Mouse (Mus musculus) thymus, postnatal 0 days (tissue): ENCODE results near the gene Stac3. TPM values are rescaled to one million over a fixed set of nuclear protein-coding genes. Genes with fewer than 3 reads are reported as not detected.

Experiments used
- DNase-seq: peaks from one replicate; pipeline ENCODE4 v3.0.0-alpha.2; 2015; ENCODE audit warnings: low spot score
- polyA plus RNA-seq: library from polyadenylated mRNA; unstranded; fragments of >200 nt; fragmentation: Nextera tagmentation; extraction: Ambion mirVana; gene quantifications from 2 replicates; pipeline ENCODE4 v1.2.1, GENCODE M21; 2015

Stac3 gene
- polyA plus RNA-seq, result 0.30 and 0.73 TPM in 2 replicates

DNA sequence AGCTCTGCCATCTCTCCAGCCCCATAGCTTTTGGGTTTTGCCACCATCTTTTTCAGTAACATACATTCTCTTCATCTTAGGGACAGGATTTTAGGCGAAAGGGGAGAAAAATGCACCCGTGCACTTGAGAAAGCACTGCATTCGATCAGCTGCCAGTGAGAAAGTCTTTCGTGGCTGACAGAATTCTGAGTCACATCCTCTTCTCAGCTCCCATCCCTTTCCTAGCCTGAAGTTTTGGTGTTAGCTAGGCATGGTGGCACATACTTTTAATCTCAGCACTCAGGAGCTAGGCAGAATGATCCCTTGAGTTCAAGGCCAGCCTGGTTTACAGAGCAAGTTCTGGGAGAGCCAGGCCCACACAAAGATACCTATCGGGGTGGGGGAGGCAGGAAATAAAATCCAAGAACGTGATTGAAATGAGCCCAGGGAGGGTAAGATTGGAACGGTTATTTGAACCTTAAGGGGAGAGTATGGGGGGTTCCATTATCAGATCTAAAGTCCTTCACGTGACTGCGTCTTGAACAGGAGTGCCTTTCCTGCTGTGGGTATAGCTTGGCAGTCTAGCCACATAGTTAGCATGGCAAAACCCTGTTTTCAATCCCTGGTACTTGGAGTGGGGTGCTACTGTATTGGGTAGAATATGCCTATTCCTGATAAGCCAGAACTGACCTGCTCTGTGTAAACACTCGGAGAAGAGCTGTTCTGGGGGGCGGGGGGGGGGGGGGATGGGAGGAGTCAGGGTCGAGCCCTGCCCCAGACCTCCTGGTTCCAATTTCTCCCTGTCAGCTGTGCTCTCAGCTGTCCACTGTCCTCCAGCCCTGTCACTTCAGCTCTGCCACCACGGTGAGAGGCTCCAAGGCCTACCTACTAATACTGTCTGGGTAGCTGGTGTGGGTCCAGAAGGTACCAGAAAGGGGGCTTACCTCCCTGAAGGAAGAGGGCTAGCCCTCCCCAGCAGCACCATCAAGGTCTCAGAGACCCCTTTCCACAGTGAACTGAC lies at the start of gene Stac3:
TSS of gene Stac3 (plus strand) at position 793 of the 1,000 bp plus-strand sequence.
- no peak for DNase-seq

DNA sequence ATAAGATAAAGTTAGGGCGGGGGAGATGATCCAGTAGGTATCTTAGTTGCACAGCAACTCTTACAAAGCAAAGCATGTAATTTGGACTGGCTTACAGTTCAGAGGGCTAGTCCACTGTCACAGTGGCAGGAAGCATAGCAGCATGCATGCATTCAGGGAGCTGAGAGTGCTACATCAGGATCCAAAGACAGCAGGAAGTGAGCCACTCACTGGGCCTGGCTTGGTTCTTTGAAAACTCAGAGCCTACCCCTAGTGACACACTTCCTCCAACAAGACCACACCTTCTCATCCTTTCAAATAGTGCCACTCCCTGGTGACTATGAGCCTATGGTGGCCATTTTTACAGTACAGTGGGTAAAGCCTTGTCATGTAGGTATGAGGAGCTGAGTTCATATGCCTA lies 47.8 kb upstream of the Stac3 start:
- no peak for DNase-seq

DNA sequence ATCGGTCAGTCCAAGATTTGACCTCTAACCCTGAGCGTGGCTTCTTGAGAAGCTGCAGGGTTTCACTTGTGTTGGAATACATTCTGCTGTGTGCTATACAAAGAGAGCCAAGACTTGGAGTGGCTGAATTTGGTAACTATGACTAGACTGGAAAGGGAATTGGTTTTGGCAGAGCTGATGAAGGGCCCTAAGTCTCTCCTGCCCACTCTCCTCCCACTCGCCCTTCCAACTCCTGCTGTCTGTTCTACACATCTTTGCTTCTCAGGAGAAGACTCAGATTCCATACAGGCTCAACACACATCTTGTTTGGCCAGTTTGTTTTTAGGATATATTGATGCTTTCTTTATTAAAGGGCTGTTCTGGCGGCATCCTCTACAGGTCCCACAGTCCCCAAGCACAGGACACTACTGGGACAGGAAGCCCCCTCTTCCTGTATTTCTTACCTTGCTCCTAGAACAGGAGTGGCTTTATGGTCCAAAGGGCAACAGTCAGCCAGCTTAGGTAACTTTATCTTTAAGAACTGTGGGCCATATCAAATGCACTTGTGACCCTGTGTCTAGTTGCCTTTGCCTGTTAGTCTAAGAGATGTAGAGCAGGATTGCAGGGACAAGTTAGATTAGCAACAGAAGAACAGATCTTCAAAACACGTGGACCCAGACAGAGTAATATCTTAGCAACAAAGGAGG lies 38.9 kb upstream of the Stac3 start:
- no peak for DNase-seq

DNA sequence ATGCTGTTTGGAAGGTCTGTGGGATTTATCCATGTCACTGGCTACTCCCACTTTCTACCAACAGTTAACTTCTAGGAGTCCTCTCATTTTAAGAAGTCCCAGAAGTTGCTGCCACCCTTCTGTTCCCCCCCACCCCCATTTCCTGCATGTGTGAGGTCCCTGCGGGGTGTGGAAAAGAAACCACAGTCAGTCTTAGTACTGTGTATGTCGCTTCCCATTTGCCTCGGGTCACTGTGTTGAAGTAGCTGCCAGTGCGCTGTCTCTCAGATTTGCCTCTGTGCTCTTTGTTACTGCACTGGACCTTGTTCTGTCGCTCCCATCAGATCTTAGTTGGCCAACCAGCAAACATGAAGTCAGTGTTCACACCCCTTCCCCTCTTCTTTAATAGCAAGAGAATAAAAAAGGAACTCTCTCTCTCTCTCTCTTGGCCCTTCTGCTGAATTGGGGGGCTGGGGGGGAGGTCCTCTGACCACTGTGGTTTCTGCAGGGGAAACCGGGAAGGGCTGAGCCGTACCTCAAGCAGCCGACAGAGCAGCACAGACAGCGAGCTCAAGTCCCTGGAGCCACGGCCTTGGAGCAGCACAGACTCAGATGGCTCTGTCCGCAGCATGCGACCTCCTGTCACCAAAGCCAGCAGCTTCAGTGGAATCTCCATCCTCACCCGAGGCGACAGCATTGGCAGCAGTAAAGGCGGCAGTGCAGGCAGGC lies 30.1 kb upstream of the Stac3 start:
- DNase-seq, result peak; percentile 67

DNA sequence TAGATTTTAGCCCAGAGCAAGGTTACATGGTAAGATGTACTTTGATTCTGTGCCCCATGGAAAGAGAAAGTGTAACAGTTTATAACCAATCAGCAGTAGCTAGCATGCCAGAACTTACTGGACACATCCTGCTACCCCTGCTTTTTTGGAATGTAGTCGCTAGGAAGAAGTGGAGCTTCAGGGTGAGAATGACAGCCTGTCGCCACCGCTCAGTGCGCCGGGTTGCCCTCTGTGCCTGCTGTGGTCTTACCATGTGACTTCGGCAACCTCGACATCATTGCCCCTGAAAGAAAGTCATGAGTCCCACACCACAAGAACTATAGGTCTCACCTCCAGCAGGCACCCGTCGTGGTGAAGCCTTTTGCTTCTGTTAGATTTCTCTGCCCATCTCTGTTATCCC lies 28.8 kb upstream of the Stac3 start:
- peak; percentile 13 for DNase-seq

DNA sequence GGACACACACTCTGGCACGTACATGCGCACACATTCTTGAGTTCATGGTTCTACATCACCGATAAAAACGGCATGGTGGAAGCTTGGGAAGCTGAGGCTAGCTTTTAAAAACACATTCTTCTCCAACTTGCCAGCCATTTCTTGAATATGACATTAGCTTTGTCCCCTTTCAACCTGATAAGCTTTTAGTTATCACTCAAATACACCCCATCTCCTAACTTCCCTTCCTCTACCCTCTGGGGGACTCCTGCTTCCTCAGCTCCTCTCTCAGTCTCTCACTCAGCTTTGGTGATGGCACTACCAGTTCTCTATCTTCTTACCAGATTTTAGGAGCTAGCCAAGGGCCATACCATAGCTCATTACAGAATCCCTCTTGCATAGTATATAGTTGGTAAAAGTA lies 26.3 kb upstream of the Stac3 start:
- no peak for DNase-seq

DNA sequence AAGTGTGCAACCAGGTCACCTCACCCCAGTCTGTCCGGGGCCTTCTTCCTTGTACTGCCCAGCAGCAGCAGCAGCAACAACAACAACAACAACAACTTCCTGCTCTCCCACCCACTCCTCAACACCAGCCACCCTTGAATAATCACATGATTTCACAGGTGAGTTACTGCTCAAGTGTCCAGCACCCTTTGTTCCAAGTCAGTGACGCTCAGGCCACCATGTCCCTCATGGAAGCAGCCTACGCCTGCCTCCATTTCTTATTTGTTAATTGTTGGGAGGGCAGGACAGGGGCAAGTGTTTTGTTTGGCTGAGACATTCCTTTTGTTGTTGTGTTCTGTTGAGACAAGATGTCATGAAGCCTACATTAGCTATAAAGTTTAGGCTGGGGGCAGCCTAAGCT lies 24.9 kb upstream of the Stac3 start:
- DNase-seq, result no peak

DNA sequence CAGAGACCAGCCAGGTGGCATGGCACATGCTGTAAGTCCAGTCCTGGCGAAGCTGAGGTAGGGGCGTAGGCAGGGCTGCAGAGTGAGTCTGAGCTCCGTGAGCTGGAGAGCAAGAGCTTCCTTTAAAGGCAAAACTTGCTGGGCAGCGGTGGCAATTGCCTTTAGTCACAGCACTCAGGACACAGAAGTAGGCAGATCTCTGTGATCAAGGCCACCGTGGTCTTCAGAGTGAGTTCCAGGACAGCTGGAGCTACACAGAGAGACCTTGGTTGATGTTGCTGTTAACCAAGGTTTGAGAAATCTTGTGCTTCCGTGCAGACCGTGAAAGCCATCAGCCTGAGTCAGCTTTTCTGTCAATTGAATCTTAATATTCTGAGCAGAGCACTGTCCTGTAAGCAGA lies 24.2 kb upstream of the Stac3 start:
- no peak for DNase-seq

DNA sequence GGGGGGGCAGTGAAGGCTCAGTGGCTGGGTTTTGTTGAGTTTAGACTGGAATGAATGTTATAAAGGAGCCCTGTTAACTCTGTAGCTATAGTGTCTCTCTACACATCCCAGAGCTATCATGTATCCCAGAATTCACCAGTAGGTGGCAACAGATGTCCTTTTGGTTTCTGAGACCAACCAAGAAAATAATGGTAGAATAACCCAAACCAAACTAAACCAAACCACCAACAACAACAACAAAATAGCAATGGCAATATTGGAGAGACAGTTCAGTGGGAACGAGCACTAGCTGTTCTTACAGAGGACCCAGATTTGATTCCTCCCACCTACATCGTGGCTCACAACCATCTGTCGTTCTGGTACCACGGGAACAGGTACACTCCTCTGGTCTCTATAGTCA lies 22.4 kb upstream of the Stac3 start:
- peak; percentile 30 for DNase-seq

DNA sequence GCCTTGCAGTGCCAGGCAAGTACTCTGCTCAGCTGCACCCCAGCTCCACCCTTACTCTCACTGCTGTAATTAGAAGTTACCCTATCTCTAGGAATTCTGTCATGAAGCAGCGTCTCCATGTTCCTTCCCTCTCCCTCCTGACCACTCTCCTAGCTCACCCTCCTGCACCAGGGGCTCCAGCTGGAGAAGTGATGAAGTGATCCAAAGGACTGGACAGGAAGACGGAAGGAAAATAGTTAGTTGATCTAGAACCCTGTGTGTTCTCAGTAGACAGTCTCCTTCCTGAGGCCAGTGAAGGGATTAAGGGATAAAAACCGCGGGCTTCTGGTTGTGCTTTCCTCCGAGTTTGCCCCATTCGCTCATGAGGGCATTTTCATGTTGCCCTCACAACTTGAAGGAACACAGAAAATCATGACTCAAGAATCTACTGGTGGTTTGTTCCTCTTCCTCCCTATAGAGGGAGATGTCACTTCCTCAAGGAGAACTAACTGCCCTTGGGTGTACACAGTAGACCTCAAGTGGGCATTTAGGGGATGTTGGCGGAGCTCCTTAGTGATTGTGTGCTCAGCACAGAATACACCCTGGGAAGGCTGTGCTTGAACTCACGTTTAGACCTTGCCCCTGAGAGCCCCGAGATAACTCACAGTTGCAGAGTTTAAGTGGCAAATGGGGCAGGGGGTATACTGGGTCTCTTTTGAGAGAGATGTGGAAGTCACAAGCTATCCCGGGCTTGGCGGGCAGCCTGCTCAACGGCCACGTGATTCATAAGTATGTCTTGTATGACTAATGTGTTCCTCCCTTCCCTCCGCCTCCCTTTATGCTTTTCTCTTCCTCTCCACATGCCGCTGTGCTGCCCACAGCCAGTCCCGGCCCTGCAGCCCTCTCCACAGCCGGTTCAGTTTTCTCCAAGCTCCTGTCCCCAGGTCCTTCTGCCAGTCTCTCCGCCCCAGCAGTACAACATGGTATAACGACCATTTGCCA lies 20.4 kb upstream of the Stac3 start:
- no peak for DNase-seq

DNA sequence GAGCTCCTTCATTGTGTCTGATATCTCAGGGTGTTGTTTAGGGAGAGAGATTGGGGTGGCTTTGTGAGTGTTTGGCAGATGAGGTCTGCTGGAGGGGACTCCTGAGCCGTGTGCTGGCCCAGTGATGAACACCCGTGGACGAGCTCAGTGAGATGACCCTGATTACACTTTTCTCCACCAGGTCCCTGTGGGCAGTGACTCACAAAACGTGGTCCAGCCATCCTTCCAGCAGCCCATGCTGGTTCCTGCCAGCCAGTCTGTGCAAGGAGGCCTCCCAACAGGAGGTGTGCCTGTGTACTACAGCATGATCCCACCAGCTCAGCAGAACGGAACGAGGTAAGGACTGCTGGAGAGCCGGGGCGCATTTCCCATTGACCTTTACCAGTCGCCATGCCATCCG lies 16.3 kb upstream of the Stac3 start:
- no peak for DNase-seq

DNA sequence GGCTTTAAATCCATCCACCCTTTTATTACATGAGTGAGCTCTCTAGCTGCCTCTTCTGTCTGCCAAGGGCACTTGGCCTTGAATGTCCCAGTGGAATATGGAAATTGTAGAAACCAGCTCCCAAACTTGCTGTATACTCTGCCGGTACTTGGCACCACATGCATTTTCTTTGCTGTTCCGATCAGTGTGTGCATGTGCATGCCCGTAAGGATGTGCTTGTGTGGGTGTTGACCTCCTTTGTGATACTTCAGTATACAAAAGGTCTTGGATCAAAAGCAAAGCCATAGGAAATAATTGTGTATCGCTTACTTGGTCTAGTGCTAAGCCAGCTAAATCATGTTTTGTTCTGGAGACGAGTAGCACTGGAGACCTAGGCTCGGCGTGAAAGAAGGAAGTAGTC lies 12.6 kb upstream of the Stac3 start:
- no peak for DNase-seq

DNA sequence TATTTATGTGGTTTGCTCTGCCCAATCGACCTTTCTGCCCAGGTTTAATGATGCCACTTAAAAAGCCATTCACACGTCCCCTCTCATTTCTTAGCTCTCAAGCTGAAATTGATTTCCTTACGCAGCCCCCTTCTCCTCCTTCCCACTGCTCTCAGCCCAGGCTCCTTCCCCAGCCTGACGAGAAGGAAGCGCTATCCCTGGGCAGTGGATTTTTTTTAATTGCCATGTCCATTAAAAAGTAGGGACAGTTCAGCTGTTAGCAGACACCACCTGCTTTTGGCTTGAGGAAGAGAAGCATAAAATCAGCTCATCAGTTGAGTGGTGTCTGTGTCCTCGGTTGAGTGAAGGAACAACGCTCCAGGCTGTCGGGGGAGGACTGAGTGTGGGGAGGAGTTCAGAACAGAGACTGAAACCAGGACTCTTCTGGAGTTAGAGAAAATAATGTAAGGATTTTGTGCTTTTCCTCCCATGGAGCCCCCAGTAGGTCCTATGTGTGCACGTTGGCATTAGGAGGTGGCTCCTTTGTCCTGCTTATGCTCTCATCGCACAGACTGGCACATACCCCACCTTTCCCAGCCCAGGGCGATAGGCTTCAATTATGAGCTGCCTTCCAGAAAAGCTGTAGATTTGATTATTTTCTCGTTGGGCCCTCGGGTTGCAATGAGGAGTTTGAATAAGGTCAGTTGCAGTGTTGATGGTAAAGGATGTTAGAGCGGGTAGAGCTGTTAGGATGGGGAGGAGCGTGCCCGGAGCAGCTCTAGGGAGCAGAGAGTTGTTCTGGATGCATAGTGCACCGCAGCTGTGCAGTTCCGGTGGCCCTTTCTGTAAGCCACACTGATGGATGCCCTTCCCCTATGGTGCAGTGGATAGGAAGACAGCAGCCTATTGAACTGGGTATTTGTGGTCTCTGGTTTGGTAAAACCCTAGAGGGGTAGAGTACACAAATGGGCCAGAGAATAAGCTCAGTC lies 11.0 kb upstream of the Stac3 start:
- no peak for DNase-seq

DNA sequence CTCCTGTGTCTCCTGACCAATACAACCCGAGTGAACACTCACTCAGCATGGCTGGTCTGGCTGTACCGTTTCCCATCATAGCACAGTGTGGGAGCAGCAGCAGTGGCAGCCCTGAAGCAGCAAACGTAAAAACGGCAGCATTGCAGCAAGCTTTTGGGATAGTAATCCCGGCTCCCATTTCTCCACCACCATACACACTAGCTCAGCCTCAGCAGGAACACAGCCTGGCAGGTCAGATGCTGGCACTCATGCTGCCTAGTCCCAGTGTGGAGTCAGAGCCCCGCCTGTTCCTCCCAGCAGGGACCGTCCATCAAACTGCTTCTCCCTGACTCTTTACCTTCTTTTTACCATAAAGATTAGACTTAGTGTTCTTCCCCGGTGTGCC lies 10.4 kb upstream of the Stac3 start:
- no peak for DNase-seq

DNA sequence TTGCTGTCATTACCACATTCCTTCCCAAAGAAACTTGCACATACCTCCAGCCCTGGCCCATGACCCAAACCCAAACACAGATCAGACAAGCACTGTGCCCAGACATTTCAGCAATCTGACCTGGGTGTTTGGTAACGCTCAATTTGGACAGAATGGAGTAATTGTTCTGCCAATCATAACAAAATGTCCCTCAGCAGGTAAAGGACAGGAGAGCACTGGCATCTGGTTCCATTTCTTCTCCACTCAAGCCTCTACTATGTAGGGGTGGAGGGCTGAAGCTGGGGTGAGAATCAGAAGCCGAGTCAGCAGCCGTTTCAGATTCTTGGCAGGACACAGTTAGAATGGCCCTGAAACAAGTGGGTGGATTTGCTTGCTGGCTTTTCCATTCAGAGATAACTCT lies 9.4 kb upstream of the Stac3 start:
- no peak for DNase-seq

DNA sequence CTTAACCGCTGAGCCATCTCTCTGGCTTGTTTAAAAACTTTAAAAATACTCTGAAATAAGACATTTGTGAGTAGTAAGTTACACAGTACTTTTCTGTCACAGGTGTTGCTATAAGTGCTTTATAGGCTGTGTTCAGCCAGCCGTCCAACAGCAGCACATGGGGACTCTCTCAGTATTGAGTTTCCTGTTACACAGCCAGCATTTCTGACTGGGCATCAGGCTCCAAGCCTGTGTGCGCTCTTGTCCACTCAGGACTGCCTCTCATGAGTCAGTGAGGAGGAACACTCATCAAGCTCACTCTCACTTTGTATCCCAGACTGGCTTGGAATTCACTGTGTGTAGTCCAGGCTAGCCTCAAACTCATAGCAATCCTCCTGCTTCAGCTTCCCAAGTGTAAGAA lies 5.3 kb upstream of the Stac3 start:
- no peak for DNase-seq

DNA sequence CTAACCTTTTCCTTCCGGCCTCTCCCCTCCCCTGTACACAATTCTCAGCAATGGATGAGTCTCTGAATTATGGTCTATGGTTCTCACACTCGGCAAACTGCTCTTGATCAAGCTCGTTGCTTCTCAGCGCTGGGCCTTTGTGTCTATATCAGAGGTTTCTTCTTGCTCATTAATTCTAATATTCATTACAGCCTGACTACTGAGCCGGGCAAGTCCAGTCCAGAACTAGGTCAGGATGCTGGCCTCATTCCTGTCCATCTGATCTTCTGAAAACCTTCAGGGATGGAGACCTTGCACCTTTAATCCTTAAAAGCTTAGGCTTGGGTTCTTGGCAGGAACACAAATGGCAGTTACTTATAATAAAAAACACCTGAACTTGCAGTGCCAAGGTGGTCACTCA lies 2.0 kb upstream of the Stac3 start:
- no peak for DNase-seq

DNA sequence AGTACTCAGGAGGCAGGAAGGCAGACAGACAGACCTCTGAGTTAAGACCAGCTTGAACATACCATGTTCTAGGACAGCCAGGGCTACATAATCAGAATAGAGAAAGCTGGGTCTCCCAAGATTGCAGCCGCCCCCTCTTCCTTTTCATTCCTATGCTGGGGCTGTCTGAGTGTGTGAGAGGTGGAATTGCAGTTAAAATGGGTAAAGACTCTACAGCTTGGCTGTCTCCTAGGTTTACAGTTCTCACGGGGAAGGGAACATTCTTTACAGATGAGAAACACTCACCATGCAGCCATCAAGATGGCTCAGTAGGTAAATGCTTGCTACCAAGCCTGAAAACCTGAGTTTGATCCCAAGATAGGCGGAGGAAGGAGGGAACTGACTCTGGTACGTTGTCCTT lies 1.4 kb upstream of the Stac3 start:
- DNase-seq, result no peak

DNA sequence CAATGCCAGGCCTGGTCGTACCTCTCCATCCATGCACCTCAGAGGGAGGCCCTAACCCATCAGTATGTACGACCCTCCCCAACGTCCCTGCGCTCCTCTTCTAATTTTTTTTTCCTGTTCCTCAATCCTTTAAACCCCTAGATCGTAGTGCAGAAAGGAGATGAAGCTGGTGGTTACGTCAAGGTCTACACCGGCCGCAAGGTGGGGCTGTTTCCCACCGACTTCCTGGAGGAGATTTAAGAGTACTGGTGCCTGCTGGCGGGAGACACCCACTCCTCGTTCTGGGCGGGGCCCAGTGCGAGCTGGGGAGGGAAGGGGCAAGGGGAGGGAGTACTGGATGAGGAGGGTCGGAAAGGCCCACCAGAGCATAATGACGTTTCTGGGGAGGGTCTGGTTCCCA lies 6.8 kb downstream of the Stac3 start:
- DNase-seq, result peak; percentile 86
